Mouse (Mus musculus): ENCODE data around the gene Plet1.

DNA sequence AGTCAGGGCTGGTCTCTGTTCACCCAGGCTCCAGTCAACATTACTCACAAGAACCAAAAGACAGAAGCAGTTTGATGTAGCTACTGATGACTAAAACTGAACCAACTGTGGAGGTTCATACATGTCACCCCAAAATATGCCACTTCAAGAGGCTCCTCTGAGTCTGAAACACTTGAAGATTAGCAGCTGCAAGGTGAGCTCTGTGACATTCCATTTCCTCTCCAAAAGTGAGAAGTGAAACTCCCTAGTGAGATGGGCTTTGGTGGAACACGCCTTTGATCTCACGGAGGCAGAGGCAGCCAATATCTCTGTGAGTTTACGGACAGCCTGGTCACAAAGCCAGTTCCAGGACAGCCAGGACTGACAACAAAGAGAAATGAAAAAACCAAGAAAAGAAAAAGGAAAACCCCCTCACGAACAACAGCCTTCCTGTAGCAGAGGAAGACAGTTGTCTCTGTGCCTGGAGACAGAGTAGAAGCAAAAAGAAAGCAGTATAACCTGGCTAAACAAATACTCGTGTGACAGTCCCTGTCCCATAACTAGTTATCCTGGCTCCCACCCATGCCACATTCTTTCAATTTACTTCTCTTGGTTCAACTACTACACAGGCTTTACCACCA, 53.6 kb downstream of the Plet1 start:
- TF ChIP-seq CTCF (IDR thresholded peaks at IDR 0.05; ENCODE audit: extremely low read depth, insufficient read length, insufficient replicate concordance, low read depth, low read length) (no peak), POLR2A (IDR thresholded peaks at IDR 0.05; ENCODE audit: low read depth, low read length) (no peak)

Data from small intestine, adult 2 months (tissue).